Mouse (Mus musculus): ENCODE data around the gene Rps23. TPM values are rescaled to one million over a fixed set of nuclear protein-coding genes. Genes with fewer than 3 reads are reported as not detected.

Rps23 gene
- polyA plus RNA-seq (2015; fragmentation: Nextera tagmentation; extraction: Ambion mirVana), result 174 and 219 TPM in 2 replicates

DNA sequence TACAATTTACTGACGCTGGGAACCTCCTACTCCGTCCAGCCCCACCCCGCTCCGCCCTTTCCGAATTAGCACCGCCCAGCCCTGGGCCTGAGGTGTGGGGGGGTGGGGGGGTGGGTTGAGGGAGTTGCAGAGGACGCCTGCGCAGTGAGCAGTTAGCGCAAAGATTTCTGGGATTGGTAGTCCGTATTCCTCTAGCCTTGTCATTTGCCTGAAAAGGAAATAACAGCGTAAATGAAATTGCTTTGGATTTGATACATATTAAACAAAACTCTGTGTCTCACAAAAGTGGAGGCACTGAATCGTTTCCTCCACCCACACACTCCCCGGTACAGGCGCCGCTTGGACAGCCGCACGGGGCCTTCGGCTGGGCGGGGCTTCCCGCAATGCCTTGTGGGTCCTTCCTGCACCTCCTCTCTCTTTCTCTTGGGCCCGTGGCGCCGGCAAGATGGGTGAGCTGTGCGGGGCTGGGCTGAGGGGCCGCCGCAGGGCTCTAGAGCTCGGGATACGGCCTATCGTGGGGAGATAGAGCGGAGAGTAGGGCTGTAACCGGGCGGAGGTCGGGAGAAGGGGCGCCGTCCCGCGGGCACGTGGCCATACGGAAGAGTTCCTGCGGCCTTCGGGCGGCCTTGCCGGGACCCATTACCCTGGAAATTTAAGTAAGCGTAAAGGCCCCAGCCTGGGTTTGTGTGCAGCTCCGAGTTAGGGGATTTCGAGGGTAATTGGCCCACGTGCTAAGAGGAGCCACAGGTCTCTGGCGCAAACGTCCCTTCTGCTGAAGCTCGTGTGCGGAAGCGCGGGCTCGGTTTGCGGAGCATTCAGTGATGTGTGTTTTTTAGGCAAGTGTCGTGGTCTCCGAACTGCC, at the start of gene Rps23:
Gene Rps23 (plus strand): TSS at position 208 of the 862 bp plus-strand sequence.
- H3K27me3 ChIP-seq, result no peaks in the 10 kb centered on the region
- no peaks in the 10 kb centered on the region for H3K9me3 ChIP-seq (replicated peaks)
- peak; percentile 98 for ATAC-seq
- H3K9ac ChIP-seq, result peak within 1 kb of the TSS; percentile 95
- peak within 1 kb of the TSS; percentile 63 for H3K4me2 ChIP-seq
- under 1% methylated on average over 57 of the region's 57 CpGs for WGBS
- peaks cover 12% of the 10 kb centered on the region for H3K4me1 ChIP-seq
- peak within 1 kb of the TSS; percentile 75 for H3K27ac ChIP-seq
- peak within 1 kb of the TSS; percentile 89 for H3K4me3 ChIP-seq
- H3K36me3 ChIP-seq (ENCODE audit: poor library complexity, severe bottlenecking), result peaks cover 33% of the 10 kb centered on the region

DNA sequence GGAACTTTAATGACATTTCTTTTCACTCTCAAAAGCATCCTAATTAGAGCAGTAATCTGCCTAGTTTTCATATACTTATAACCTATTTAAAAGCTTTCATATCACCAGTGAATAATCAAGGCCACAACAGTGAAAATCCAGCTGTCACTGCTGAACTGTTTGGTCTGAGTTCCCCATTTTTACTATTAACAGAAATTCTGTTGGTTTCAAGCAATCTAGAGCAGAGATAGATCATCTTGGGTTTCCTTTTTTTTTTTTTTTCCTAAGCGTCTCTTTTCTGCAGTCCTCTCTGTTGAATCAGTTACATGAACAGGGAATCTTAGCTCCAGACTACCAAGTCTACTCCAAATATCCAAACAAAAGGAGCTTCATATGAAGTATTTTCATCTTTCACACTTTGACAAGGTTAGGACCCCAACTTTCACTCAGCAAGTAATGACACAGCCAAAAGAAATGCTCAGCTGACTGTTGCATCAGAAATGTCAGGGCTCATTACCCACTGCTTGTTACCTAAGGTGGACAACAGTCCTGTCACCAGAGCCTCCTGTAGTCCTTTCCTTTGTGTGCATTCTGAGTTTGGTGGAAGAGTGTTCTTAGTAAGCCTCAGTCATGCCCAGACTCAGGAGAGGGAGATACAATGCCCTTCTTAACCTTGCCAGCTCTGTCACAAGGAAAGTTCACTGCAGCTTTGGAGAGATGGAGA, 40.9 kb upstream of the Rps23 start:
- ATAC-seq, result no peak
- Histone ChIP-seq H3K9ac (no peak overlapping the region), H3K4me2 (no peak overlapping the region), H3K36me3 (ENCODE audit: poor library complexity, severe bottlenecking) (no peaks in the 10 kb centered on the region), H3K27me3 (no peaks in the 10 kb centered on the region), H3K4me1 (0 out of 2 replicates have a peak, but pooled peaks cover 5% of the 10 kb centered on the region), H3K27ac (no peak overlapping the region), H3K9me3 (replicated peaks) (no peaks in the 10 kb centered on the region), H3K4me3 (no peak overlapping the region)
- 80% methylated on average over 1 of the region's 1 CpGs for WGBS

GRCm38 (mm10) chr13:90885856-90886532, 36.8 kb upstream of the Rps23 start:
- WGBS, result 57% methylated on average over 13 of the region's 13 CpGs
- no peaks in the 10 kb centered on the region for H3K9me3 ChIP-seq (replicated peaks)
- H3K9ac ChIP-seq, result peak overlapping the region; percentile 37; the same call in 1 of the 2 replicates
- ATAC-seq, result peak; percentile 9
- no peak overlapping the region for H3K27ac ChIP-seq
- no peaks in the 10 kb centered on the region for H3K36me3 ChIP-seq (ENCODE audit: poor library complexity, severe bottlenecking)
- H3K27me3 ChIP-seq, result no peaks in the 10 kb centered on the region
- H3K4me3 ChIP-seq, result peak overlapping the region; percentile 38
- H3K4me2 ChIP-seq, result peak overlapping the region; percentile 63
- 0 out of 2 replicates have a peak, but pooled peaks cover 5% of the 10 kb centered on the region for H3K4me1 ChIP-seq

- H3K4me3 ChIP-seq, result peak overlapping the region; percentile 38
- H3K9me3 ChIP-seq (replicated peaks), result no peaks in the 10 kb centered on the region
- no peaks in the 10 kb centered on the region for H3K27me3 ChIP-seq
- H3K27ac ChIP-seq, result no peak overlapping the region
- peak; percentile 73 for ATAC-seq
- H3K4me1 ChIP-seq, result 0 out of 2 replicates have a peak, but pooled peaks cover 5% of the 10 kb centered on the region
- 2% methylated on average over 18 of the region's 18 CpGs for whole genome bisulfite sequencing
- H3K36me3 ChIP-seq (ENCODE audit: poor library complexity, severe bottlenecking), result no peaks in the 10 kb centered on the region
- H3K9ac ChIP-seq, result peak overlapping the region; percentile 37; the same call in 1 of the 2 replicates
- peak overlapping the region; percentile 63 for H3K4me2 ChIP-seq
Observed at GRCm38 (mm10) chr13:90886568-90886983, 36.2 kb upstream of the Rps23 start.

DNA sequence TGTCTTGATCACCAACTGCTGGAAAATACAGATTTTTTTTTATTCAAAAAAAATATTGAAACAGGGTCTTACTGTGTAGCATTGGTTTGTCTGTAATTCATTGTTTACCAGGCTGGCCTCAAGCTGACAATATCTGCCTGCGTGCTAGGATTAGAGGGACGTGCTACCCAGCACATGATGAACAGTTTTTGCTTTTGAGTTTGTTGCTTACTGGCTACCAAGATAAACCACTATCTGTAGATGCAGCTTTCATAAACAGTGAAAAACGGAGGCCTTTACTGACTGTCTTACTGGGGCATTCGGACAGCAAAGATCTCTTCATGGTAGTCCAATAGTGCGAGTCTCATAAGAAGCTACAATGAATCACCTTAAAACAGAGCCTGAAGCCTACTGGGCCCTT, 32.6 kb upstream of the Rps23 start:
- H3K4me1 ChIP-seq, result 0 out of 2 replicates have a peak, but pooled peaks cover 5% of the 10 kb centered on the region
- H3K9ac ChIP-seq, result no peak overlapping the region
- ATAC-seq, result no peak
- H3K9me3 ChIP-seq (replicated peaks), result no peaks in the 10 kb centered on the region
- no peaks in the 10 kb centered on the region for H3K36me3 ChIP-seq (ENCODE audit: poor library complexity, severe bottlenecking)
- no peak overlapping the region for H3K4me3 ChIP-seq
- no peak overlapping the region for H3K27ac ChIP-seq
- 89% methylated on average over 5 of the region's 5 CpGs for WGBS
- no peaks in the 10 kb centered on the region for H3K27me3 ChIP-seq
- H3K4me2 ChIP-seq, result no peak overlapping the region

- H3K9me3 ChIP-seq (replicated peaks), result no peaks in the 10 kb centered on the region
- peaks cover 4% of the 10 kb centered on the region; the same call in 1 of the 2 replicates for H3K4me1 ChIP-seq
- H3K4me3 ChIP-seq, result no peak overlapping the region
- H3K36me3 ChIP-seq (ENCODE audit: poor library complexity, severe bottlenecking), result no peaks in the 10 kb centered on the region
- 91% methylated on average over 4 of the region's 4 CpGs for WGBS
- no peak overlapping the region for H3K27ac ChIP-seq
- no peaks in the 10 kb centered on the region for H3K27me3 ChIP-seq
- H3K4me2 ChIP-seq, result no peak overlapping the region
- ATAC-seq, result no peak
- H3K9ac ChIP-seq, result no peak overlapping the region
Observed at GRCm38 (mm10) chr13:90894819-90895218, 27.9 kb upstream of the Rps23 start.

DNA sequence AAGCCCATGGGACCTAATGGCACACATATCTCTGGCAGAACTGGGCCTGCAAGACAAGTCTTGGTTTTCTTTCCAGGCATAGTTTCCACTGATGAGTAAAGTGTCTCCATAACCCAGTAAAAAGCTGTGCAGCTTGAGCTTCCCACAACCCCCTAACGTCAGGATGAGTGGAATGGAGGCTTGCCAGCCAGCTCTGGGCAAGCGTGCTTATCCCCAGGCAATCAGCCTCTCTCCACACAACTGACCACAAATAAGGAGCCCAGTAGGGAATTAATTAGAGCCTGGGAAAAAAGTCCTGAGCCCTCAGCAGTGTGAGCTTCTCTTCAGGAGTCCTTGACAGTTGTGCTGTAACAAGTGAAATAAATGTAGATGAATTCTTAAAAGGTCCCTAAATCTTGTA, 26.7 kb upstream of the Rps23 start:
- WGBS, result 6% methylated on average over 2 of the region's 2 CpGs
- ATAC-seq, result peak; percentile 77; the same call in 1 of the 2 replicates
- H3K4me2 ChIP-seq, result no peak overlapping the region

GRCm38 (mm10) chr13:90896821-90897220, 25.9 kb upstream of the Rps23 start:
- Histone ChIP-seq H3K9ac (no peak overlapping the region), H3K27me3 (no peaks in the 10 kb centered on the region), H3K9me3 (replicated peaks) (no peaks in the 10 kb centered on the region), H3K4me2 (no peak overlapping the region), H3K4me3 (no peak overlapping the region), H3K36me3 (ENCODE audit: poor library complexity, severe bottlenecking) (no peaks in the 10 kb centered on the region), H3K4me1 (peaks cover 4% of the 10 kb centered on the region; the same call in 1 of the 2 replicates), H3K27ac (no peak overlapping the region)
- no peak for ATAC-seq
- 89% methylated on average over 12 of the region's 12 CpGs for WGBS

More for the DNA sequence above, 26.7 kb upstream of the Rps23 start:
- Histone ChIP-seq H3K27ac (no peak overlapping the region), H3K9ac (no peak overlapping the region), H3K9me3 (replicated peaks) (no peaks in the 10 kb centered on the region), H3K36me3 (ENCODE audit: poor library complexity, severe bottlenecking) (no peaks in the 10 kb centered on the region), H3K27me3 (no peaks in the 10 kb centered on the region), H3K4me3 (no peak overlapping the region), H3K4me1 (peaks cover 4% of the 10 kb centered on the region; the same call in 1 of the 2 replicates)

DNA sequence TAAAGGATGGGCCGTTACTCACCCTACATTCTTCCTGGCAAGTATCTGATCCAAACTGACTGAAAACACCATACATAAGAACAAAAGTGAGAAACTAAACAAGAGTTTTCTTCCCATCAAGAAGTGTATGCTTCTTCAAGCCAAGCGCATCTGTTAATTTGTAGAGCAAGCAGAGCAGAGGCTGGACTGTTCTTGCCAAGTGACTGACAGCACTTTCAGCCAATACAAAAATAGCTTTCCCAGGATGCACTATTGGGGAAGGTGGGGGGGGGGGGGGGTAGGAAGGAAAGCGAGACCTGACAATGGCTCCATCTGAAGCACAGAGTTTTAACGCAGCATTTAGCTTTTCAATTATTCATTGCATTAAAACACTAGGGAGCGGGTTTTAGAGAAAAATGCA, 17.6 kb upstream of the Rps23 start, which contains the start of gene Atp6ap1l:
Gene Atp6ap1l (minus strand): TSS at position 180 of the 400 bp plus-strand sequence.
- H3K9ac ChIP-seq, result no peak within 1 kb of the TSS
- H3K9me3 ChIP-seq (replicated peaks), result no peaks in the 10 kb centered on the region
- no peaks in the 10 kb centered on the region for H3K27me3 ChIP-seq
- no peak within 1 kb of the TSS for H3K4me2 ChIP-seq
- WGBS, result 82% methylated on average over 5 of the region's 5 CpGs
- H3K4me1 ChIP-seq, result no peaks in the 10 kb centered on the region
- no peaks in the 10 kb centered on the region for H3K36me3 ChIP-seq (ENCODE audit: poor library complexity, severe bottlenecking)
- no peak for ATAC-seq
- no peak within 1 kb of the TSS for H3K27ac ChIP-seq
- no peak within 1 kb of the TSS for H3K4me3 ChIP-seq

- H3K9ac ChIP-seq, result no peak overlapping the region
- no peak for ATAC-seq
- H3K4me1 ChIP-seq, result no peaks in the 10 kb centered on the region
- H3K9me3 ChIP-seq (replicated peaks), result no peaks in the 10 kb centered on the region
- H3K4me3 ChIP-seq, result no peak overlapping the region
- 91% methylated on average over 12 of the region's 12 CpGs for WGBS
- H3K27ac ChIP-seq, result no peak overlapping the region
- no peaks in the 10 kb centered on the region for H3K27me3 ChIP-seq
- no peaks in the 10 kb centered on the region for H3K36me3 ChIP-seq (ENCODE audit: poor library complexity, severe bottlenecking)
- H3K4me2 ChIP-seq, result no peak overlapping the region
Observed at GRCm38 (mm10) chr13:90907376-90907775, 15.4 kb upstream of the Rps23 start.

GRCm38 (mm10) chr13:90912760-90913674, 9.7 kb upstream of the Rps23 start:
- Histone ChIP-seq H3K4me3 (no peak overlapping the region), H3K9me3 (replicated peaks) (no peaks in the 10 kb centered on the region), H3K27ac (peak overlapping the region; percentile 76), H3K9ac (no peak overlapping the region), H3K4me2 (no peak overlapping the region), H3K4me1 (peaks cover 16% of the 10 kb centered on the region), H3K36me3 (ENCODE audit: poor library complexity, severe bottlenecking) (no peaks in the 10 kb centered on the region), H3K27me3 (no peaks in the 10 kb centered on the region)
- WGBS, result 43% methylated on average over 17 of the region's 17 CpGs
- peak; percentile 80 for ATAC-seq

Data from forebrain, embryonic 13.5 days (tissue).